Comparison of ENCODE assay signal across 21 mouse cellular contexts in genomic region chr14:21223971-21224635, GRCm38 (mm10).
DNase-seq lines count a peak whose midpoint lies in the region; ATAC-seq lines count a peak whose summit lies in the region.
"Had no signal": no experiment of that assay in that cellular context is flagged by ENCODE, and none has a peak within 500 bp of the region (broad histone marks: within the 10 kb centered on the region; RNA-seq: fewer than 3 reads in every experiment).

No protein-coding gene starts in this region.

- peak overlapping the region; percentile 51 for H3K4me2 ChIP-seq in liver, embryonic 12.5 days
- H3K4me2 ChIP-seq: limb, embryonic 15.5 days; midbrain, embryonic 12.5 days had no signal

- no peak for ATAC-seq in megakaryocyte, adult 5-6 weeks (ENCODE audit: poor library complexity, severe bottlenecking)
- ATAC-seq in erythroblast, adult 5-6 weeks (replicated peaks; ENCODE audit: low FRiP score, poor library complexity, severe bottlenecking) = peak; percentile 49; the same call in 1 of the 2 replicates
- ATAC-seq in liver, embryonic 12.5 days = peak; percentile 95
- peak; percentile 37 for ATAC-seq in megakaryocyte progenitor cell, adult 5-6 weeks (replicated peaks; ENCODE audit: poor library complexity)

- no peaks in the 10 kb centered on the region for H3K9me3 ChIP-seq in megakaryocyte, embryonic 14.5 days
- H3K9me3 ChIP-seq in liver, embryonic 12.5 days (replicated peaks) = no peaks in the 10 kb centered on the region
- H3K9me3 ChIP-seq: forebrain, embryonic 10.5 days; heart, embryonic 10.5 days; hindbrain, embryonic 10.5 days; limb, embryonic 15.5 days; midbrain, embryonic 12.5 days had no signal

- H3K27me3 ChIP-seq in megakaryocyte, embryonic 14.5 days (replicated peaks) = no peaks in the 10 kb centered on the region
- no peaks in the 10 kb centered on the region for H3K27me3 ChIP-seq in liver, embryonic 12.5 days (replicated peaks)
- H3K27me3 ChIP-seq: limb, embryonic 15.5 days; midbrain, embryonic 12.5 days had no signal

- 0 out of 2 replicates have a peak, but pooled peaks cover 3% of the 10 kb centered on the region for H3K4me1 ChIP-seq in megakaryocyte, embryonic 14.5 days
- peaks cover 69% of the 10 kb centered on the region for H3K4me1 ChIP-seq in liver, embryonic 12.5 days
- H3K4me1 ChIP-seq: hindbrain, embryonic 10.5 days; limb, embryonic 15.5 days had no signal

- H3K36me3 ChIP-seq in megakaryocyte, embryonic 14.5 days (replicated peaks; ENCODE audit: low read length) = no peaks in the 10 kb centered on the region
- H3K36me3 ChIP-seq in liver, embryonic 12.5 days = no peaks in the 10 kb centered on the region
- H3K36me3 ChIP-seq: forebrain, embryonic 10.5 days; heart, embryonic 10.5 days; hindbrain, embryonic 10.5 days; limb, embryonic 15.5 days; midbrain, embryonic 12.5 days had no signal

- no peak for DNase-seq in heart, postnatal 10 days
- no peak for DNase-seq in gastrocnemius, adult 8-10 months (ENCODE audit: low spot score in 2 of 2)
- no peak for DNase-seq in thymus, postnatal 10 days (ENCODE audit: low spot score in 2 of 2)
- DNase-seq: adrenal gland, adult 2 months; cerebellum, adult 8-10 months; gastrocnemius, adult 2 months; kidney, adult 18-20 months; layer of hippocampus, adult 9-11 months; lung, postnatal 4 days; thymus, postnatal 14 days had no signal

- intact Hi-C loops in heart, postnatal 10 days (cut with DNase I) = no loop called here

- H3K9ac ChIP-seq in liver, embryonic 12.5 days = peak overlapping the region; percentile 55; the same call in 1 of the 2 replicates
- H3K9ac ChIP-seq: limb, embryonic 15.5 days; midbrain, embryonic 12.5 days had no signal

- peak overlapping the region; percentile 16 for H3K4me3 ChIP-seq in megakaryocyte, embryonic 14.5 days (replicated peaks)
- no peak overlapping the region for H3K4me3 ChIP-seq in liver, embryonic 12.5 days
- H3K4me3 ChIP-seq: forebrain, embryonic 10.5 days; gastrocnemius, adult 2 months; heart, embryonic 10.5 days; hindbrain, embryonic 10.5 days; limb, embryonic 15.5 days; midbrain, embryonic 12.5 days had no signal

- WGBS in liver, embryonic 12.5 days (ENCODE audit: insufficient replicate concordance) = 22% methylated on average over 3 of the region's 3 CpGs

- peak overlapping the region; percentile 84 for H3K27ac ChIP-seq in liver, embryonic 12.5 days
- H3K27ac ChIP-seq: forebrain, embryonic 10.5 days; gastrocnemius, adult 2 months; heart, embryonic 10.5 days; hindbrain, embryonic 10.5 days; kidney, postnatal 0 days; limb, embryonic 15.5 days; midbrain, embryonic 12.5 days had no signal
